Mouse (Mus musculus) forebrain, embryonic 15.5 days (tissue): ENCODE results near the gene Omp. TPM values are rescaled to one million over a fixed set of nuclear protein-coding genes. Genes with fewer than 3 reads are reported as not detected.
"Not testable (repeated sequence)": the region's sequence is repeated elsewhere in the genome, so short reads cannot be mapped to it uniquely, and the experiment has no call there.

Source experiments
- ATAC-seq: fragments of 200-750 bp; cut with Nextera tagmentation; replicated peaks from 2 replicates; pipeline ENCODE4 v1.8.0; 2017; ENCODE audit warnings: mild to moderate bottlenecking, moderate TSS enrichment, moderate library complexity
- H3K27ac ChIP-seq: fragments of 300-500 bp; sonication (generic); replicated peaks from 2 replicates; pipeline ENCODE4 v1.5.1; 2015; ENCODE audit warnings: mild to moderate bottlenecking, inconsistent platforms
- H3K27me3 ChIP-seq: fragments of 300-500 bp; sonication (generic); 2 replicates; pipeline ENCODE4 v1.6.1; 2015; ENCODE audit warnings: inconsistent platforms
- H3K36me3 ChIP-seq: fragments of 300-500 bp; sonication (generic); 2 replicates; pipeline ENCODE4 v1.6.1; 2015; ENCODE audit warnings: mild to moderate bottlenecking, inconsistent platforms
- H3K4me1 ChIP-seq: fragments of 300-500 bp; sonication (generic); 2 replicates; pipeline ENCODE4 v1.6.1; 2015; ENCODE audit warnings: inconsistent platforms
- H3K4me2 ChIP-seq: fragments of 300-500 bp; sonication (generic); replicated peaks from 2 replicates; pipeline ENCODE4 v1.6.1; 2015; ENCODE audit warnings: mild to moderate bottlenecking, inconsistent platforms
- H3K4me3 ChIP-seq: fragments of 300-500 bp; sonication (generic); 2 replicates; pipeline ENCODE4 v1.5.1; 2015; ENCODE audit warnings: mild to moderate bottlenecking, inconsistent platforms
- H3K9ac ChIP-seq: fragments of 300-500 bp; sonication (generic); replicated peaks from 2 replicates; pipeline ENCODE4 v1.6.1; 2015; ENCODE audit warnings: mild to moderate bottlenecking, inconsistent platforms
- H3K9me3 ChIP-seq: fragments of 300-500 bp; sonication (generic); 2 replicates; pipeline ENCODE4 v1.6.1; 2016; ENCODE audit warnings: inconsistent platforms
- WGBS: fragments of 180-500 bp; shearing (Covaris S2); methylation state at CpG from one replicate; pipeline ENCODE4 v1.1.7; 2015; ENCODE audit warnings: mixed read lengths; 5-methylcytosine and 5-hydroxymethylcytosine counted together
- polyA plus RNA-seq: library from polyadenylated mRNA; unstranded; fragments of >200 nt; fragmentation: Nextera tagmentation; extraction: Ambion mirVana; gene quantifications from 2 replicates; pipeline ENCODE4 v1.2.1, GENCODE M21; 2015

Omp gene
- polyA plus RNA-seq, result 0.46 and 0.47 TPM in 2 replicates

- no peaks in the 10 kb centered on the region for H3K9me3 ChIP-seq
- H3K4me3 ChIP-seq, result no peak within 1 kb of the TSS
- no peak within 1 kb of the TSS; the same call in 1 of the 2 replicates for H3K27ac ChIP-seq
- 81% methylated on average over 5 of the region's 5 CpGs for WGBS
- no peak within 1 kb of the TSS for H3K4me2 ChIP-seq
- H3K36me3 ChIP-seq, result no peaks in the 10 kb centered on the region
- no peak within 1 kb of the TSS for H3K9ac ChIP-seq
- ATAC-seq, result no peak
- no peaks in the 10 kb centered on the region for H3K27me3 ChIP-seq
- H3K4me1 ChIP-seq, result peaks cover 28% of the 10 kb centered on the region
Measured at GRCm38 (mm10) chr7:98145402-98145801, at the start of gene Omp. Omp (minus strand) TSS chr7:98145502.

DNA sequence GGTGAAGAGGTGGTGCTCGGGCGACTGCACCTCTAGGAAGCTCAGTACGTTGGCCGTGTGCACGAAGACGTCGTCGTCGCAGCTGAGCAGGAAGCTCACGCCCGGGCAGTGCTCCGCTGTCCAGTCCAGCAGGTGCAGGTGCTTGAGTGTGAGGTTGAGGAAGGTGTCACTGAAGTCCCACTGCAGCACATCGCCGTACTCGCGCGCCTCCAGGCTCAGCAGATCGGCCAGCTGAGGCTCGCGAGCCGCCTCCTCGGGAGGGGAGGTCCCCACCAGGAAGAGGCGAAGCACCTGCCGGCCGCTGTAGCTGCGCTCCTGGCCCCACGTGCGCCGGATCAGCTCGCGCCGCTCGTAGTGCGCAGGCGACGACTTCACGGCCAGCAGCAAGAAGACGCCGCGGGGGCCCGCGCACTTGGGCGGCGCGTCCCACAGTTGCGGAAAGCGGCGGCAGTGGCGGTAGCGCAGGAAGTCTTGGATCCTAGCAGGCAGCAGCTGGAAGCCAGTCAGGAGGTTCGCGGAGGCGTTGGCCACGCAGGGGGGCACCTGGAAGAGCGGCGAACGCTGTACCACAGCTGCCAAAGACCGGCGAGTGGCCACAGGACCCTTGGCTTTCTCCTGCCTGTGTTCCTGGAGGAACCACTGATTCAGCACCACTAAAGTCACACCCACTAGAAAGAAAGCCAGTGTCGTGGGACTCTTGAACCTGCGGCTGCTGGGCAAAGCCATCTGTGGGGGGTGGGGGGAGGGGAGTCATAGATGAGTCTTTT lies 48.9 kb upstream of the Omp start:
- Histone ChIP-seq H3K27ac (no peak overlapping the region), H3K4me3 (peak overlapping the region; percentile 51), H3K36me3 (no peaks in the 10 kb centered on the region), H3K9ac (peak overlapping the region; percentile 52), H3K4me1 (peaks cover 16% of the 10 kb centered on the region), H3K4me2 (peak overlapping the region; percentile 97), H3K9me3 (no peaks in the 10 kb centered on the region), H3K27me3 (peaks cover 60% of the 10 kb centered on the region)
- under 1% methylated on average over 61 of the region's 61 CpGs for WGBS
- ATAC-seq, result peak; percentile 67

- WGBS, result under 1% methylated on average over 36 of the region's 36 CpGs
- Histone ChIP-seq H3K9me3 (no peaks in the 10 kb centered on the region), H3K9ac (peak overlapping the region; percentile 52), H3K36me3 (no peaks in the 10 kb centered on the region), H3K4me1 (peaks cover 16% of the 10 kb centered on the region), H3K4me3 (peak overlapping the region; percentile 51), H3K27ac (no peak overlapping the region), H3K27me3 (peaks cover 61% of the 10 kb centered on the region), H3K4me2 (peak overlapping the region; percentile 97)
- peak; percentile 81 for ATAC-seq
Measured at GRCm38 (mm10) chr7:98193515-98194025, 48.3 kb upstream of the Omp start.

DNA sequence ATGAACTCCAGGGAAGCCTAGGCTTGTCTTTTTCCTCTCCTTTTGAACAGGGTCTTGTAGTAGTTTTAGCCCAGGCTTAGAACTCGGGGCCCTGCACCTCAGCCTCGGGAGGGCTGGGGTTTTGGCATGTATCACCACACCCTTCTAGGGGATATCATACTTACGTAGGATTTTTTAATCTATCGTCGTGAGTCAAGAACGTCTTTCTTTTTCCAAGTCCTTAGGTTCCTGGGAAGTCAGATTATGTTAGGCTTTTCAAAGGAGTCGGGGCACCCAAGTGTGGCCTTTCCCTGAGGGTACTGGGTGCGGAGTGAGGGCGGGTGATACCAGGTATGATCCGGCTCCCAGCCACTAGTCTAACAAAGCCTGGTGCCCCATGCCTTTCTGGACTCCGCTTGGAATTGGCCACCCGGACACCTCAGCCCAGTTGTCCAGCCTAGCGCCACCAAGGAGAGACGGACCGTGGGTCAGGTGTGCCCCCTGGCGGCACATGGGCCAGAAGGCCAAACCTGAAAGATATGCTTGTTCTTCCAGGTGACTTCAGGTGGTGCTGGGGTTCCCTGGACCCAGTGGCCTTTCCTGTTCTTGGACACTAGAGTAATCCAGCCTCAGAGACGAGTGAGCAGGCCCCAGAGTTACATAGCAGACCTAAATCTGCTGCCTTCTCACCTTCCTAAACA lies 46.4 kb upstream of the Omp start:
- H3K36me3 ChIP-seq, result no peaks in the 10 kb centered on the region
- H3K4me1 ChIP-seq, result peaks cover 22% of the 10 kb centered on the region
- H3K27ac ChIP-seq, result no peak overlapping the region
- ATAC-seq, result no peak
- 70% methylated on average over 17 of the region's 17 CpGs for WGBS
- H3K4me2 ChIP-seq, result no peak overlapping the region
- H3K4me3 ChIP-seq, result no peak overlapping the region
- peaks cover 63% of the 10 kb centered on the region for H3K27me3 ChIP-seq
- no peaks in the 10 kb centered on the region for H3K9me3 ChIP-seq
- H3K9ac ChIP-seq, result no peak overlapping the region

- ATAC-seq, result no peak
- Histone ChIP-seq H3K36me3 (no peaks in the 10 kb centered on the region), H3K9ac (no peak overlapping the region), H3K27ac (no peak overlapping the region), H3K4me1 (peaks cover 28% of the 10 kb centered on the region), H3K4me2 (no peak overlapping the region), H3K27me3 (peaks cover 53% of the 10 kb centered on the region), H3K4me3 (no peak overlapping the region), H3K9me3 (no peaks in the 10 kb centered on the region)
- 97% methylated on average over 1 of the region's 1 CpGs for WGBS
Measured at GRCm38 (mm10) chr7:98190578-98190977, 45.3 kb upstream of the Omp start.

DNA sequence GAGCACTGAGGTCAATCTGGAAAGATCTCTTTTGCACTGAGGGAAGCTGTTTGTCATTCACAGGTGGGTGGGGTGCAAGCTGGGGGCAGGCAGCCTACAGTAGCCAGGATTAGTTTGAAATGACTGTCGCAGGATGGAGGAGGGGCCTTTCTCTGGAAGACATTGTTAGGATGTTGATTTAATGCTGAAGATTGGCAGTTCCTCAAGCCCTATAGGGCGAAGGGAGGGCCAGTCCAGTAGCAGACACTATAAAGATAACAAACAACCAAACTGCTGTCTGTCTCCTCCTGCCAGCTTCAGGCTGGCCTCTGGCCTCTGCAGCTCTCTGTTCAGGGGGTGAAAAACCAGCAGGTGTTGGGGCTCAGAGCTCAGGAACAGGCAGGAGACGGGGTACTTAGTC lies 44.4 kb upstream of the Omp start:
- H3K27me3 ChIP-seq, result peaks cover 45% of the 10 kb centered on the region
- no peak overlapping the region for H3K4me3 ChIP-seq
- no peak overlapping the region for H3K9ac ChIP-seq
- no peak overlapping the region for H3K4me2 ChIP-seq
- H3K36me3 ChIP-seq, result no peaks in the 10 kb centered on the region
- 56% methylated on average over 3 of the region's 3 CpGs for WGBS
- H3K27ac ChIP-seq, result no peak overlapping the region
- H3K4me1 ChIP-seq, result peaks cover 36% of the 10 kb centered on the region
- ATAC-seq, result no peak
- H3K9me3 ChIP-seq, result no peaks in the 10 kb centered on the region

DNA sequence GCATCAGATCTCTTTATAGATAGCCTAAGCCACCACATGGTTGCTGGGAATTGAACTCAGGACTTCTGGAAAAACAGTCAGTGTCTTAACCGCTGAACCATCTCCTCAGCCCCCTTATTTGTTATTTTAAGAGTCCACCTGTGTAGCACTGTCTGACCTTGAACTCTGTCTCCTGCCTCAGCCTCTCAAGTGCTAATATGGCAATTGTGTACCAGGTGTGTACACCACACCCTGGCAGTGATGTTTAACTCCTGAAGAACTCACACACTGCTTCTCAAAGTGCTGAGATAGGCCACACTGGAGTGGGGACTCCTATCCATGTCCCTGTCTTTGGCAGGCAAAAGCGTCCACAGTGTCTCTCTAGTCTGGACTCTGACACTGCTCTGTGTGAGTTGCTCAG lies 43.4 kb upstream of the Omp start:
- H3K4me3 ChIP-seq, result no peak overlapping the region
- peaks cover 38% of the 10 kb centered on the region for H3K27me3 ChIP-seq
- peaks cover 28% of the 10 kb centered on the region for H3K4me1 ChIP-seq
- H3K4me2 ChIP-seq, result no peak overlapping the region
- no peaks in the 10 kb centered on the region for H3K36me3 ChIP-seq
- H3K27ac ChIP-seq, result no peak overlapping the region
- 95% methylated on average over 2 of the region's 2 CpGs for WGBS
- no peak for ATAC-seq
- no peak overlapping the region for H3K9ac ChIP-seq
- H3K9me3 ChIP-seq, result no peaks in the 10 kb centered on the region

DNA sequence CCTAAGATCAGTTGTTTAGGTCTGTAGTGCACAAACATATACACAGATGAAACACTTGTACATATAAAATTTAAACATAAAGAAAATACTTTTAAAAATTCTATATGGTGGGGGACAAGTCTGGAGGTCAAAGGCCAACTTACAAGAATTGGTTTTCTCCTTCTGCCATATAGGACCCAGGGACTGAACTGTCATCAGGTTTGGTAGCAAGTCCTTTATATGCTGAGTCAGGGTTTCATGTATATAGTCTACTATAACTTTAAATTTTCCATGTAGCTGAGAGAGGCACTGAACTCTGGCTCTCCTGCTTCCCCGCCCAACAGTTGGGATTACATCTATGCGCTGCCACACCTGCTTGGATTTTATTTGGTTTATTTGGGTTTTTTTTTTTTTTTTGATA lies 42.9 kb upstream of the Omp start:
- Histone ChIP-seq H3K9ac (no peak overlapping the region), H3K9me3 (no peaks in the 10 kb centered on the region), H3K27me3 (peaks cover 37% of the 10 kb centered on the region), H3K4me2 (no peak overlapping the region), H3K36me3 (no peaks in the 10 kb centered on the region), H3K27ac (no peak overlapping the region), H3K4me1 (peaks cover 23% of the 10 kb centered on the region), H3K4me3 (no peak overlapping the region)
- no peak for ATAC-seq
- 97% methylated on average over 2 of the region's 2 CpGs for WGBS

DNA sequence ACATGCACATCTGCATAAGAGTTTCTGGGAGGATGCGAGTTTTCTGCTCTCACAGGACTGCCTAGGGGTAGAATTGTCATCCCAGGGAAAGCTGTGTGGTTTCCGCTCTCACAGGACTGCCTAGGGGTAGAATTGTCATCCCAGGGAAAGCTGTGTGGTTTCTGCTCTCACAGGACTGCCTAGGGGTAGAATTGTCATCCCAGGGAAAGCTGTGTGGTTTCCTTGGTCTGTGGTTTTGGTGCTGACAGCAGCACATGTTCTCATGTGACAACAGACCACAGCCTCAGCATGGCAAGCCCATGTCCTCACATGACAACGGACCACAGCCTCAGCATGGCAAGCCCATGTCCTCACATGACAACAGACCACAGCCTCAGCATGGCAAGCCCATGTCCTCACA lies 42.0 kb upstream of the Omp start:
- not testable (repeated sequence) for ATAC-seq

GRCm38 (mm10) chr7:98186637-98187036 lies 41.3 kb upstream of the Omp start:
- peak; percentile 92 for ATAC-seq
- WGBS, result 7% methylated on average over 8 of the region's 8 CpGs
- H3K27me3 ChIP-seq, result peaks cover 21% of the 10 kb centered on the region; the same call in 1 of the 2 replicates
- H3K4me2 ChIP-seq, result no peak overlapping the region
- no peaks in the 10 kb centered on the region for H3K36me3 ChIP-seq
- H3K9me3 ChIP-seq, result no peaks in the 10 kb centered on the region
- no peak overlapping the region for H3K27ac ChIP-seq
- H3K9ac ChIP-seq, result no peak overlapping the region
- H3K4me3 ChIP-seq, result no peak overlapping the region
- H3K4me1 ChIP-seq, result peaks cover 20% of the 10 kb centered on the region

More for the DNA sequence above, 42.0 kb upstream of the Omp start:
- H3K9me3 ChIP-seq, H3K9ac ChIP-seq, H3K36me3 ChIP-seq, H3K27ac ChIP-seq, H3K4me3 ChIP-seq, H3K4me2 ChIP-seq: not testable (repeated sequence)
- Histone ChIP-seq H3K27me3 (peaks cover 28% of the 10 kb centered on the region; the same call in 1 of the 2 replicates), H3K4me1 (peaks cover 20% of the 10 kb centered on the region)
- 50% methylated on average over 3 of the region's 3 CpGs for WGBS

GRCm38 (mm10) chr7:98185326-98185725 lies 40.0 kb upstream of the Omp start:
- H3K4me1 ChIP-seq, result peaks cover 20% of the 10 kb centered on the region
- no peak overlapping the region for H3K27ac ChIP-seq
- WGBS, result 47% methylated on average over 6 of the region's 6 CpGs
- H3K4me2 ChIP-seq, result no peak overlapping the region
- H3K4me3 ChIP-seq, result no peak overlapping the region
- H3K36me3 ChIP-seq, result no peaks in the 10 kb centered on the region
- H3K27me3 ChIP-seq, result peaks cover 19% of the 10 kb centered on the region; the same call in 1 of the 2 replicates
- no peak for ATAC-seq
- H3K9me3 ChIP-seq, result no peaks in the 10 kb centered on the region
- no peak overlapping the region for H3K9ac ChIP-seq

DNA sequence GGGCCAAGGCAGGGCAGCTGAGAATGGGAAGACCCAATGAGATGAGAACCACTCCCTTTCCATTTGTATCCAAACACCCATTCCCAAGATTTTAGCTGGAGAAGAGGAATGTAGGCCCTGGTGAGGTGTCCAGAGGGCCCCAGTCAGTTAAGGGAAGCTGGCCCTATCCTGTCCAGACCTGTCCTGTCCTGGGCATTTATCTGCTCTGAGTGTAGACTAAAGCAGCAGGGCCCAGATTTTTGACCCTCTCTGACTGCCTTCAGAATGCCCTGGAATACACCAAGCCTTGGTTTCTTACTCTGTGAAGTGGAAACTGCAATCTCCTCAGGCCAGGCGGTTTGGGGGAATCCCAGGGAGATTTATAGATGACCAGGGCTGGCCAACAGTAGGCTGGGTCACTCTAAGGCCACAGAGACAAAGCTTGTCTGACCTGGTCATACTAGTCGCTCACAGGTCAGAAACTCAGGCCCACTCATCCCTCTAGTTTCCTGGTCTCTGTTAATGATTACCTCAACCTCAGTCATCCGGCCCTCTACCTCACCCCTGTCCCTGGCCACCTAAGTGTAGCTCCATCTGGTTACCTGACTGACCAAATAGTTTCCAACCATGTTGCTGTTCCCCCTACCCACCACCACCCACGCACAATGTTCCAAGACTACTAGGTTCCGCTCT lies 33.4 kb upstream of the Omp start:
- peaks cover 20% of the 10 kb centered on the region for H3K4me1 ChIP-seq

More for the DNA sequence above, 33.4 kb upstream of the Omp start:
- Histone ChIP-seq H3K9ac (peak overlapping the region; percentile 62), H3K27ac (no peak overlapping the region), H3K9me3 (no peaks in the 10 kb centered on the region), H3K27me3 (peaks cover 11% of the 10 kb centered on the region; the same call in 1 of the 2 replicates), H3K4me2 (peak overlapping the region; percentile 83), H3K36me3 (no peaks in the 10 kb centered on the region), H3K4me3 (peak overlapping the region; percentile 80)
- ATAC-seq, result peak; percentile 17; the same call in 1 of the 2 replicates
- 94% methylated on average over 5 of the region's 5 CpGs for WGBS
